In the genomic region with DNA sequence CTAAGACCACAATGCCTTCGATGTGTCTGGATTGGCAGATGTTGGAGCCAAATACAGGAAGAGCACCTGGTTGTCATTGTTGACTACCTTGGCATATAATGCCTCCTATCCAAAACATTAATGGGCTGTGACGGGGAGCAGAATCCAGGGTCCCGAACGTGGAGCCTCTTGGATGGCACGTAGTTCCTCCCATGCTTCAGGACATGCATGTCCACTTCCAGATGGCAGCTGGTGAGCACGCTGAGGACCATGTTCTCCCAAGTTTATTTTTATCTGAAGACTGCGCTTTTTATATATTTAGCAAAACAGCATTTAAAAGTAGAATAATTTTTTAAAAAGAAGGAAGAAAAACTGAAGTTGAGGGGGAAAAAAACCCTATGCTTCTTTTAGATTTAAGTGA, we compare ENCODE assay signal across 27 mouse cellular contexts.
"Had no signal": no experiment of that assay in that cellular context is flagged by ENCODE, and none has a peak within 500 bp of the region (broad histone marks: within the 10 kb centered on the region; RNA-seq: fewer than 3 reads in every experiment).

No protein-coding gene starts in this region.

- H3K9ac ChIP-seq: forebrain, postnatal 0 days; hindbrain, embryonic 12.5 days; hindbrain, embryonic 14.5 days; intestine, embryonic 15.5 days; limb, embryonic 12.5 days; liver, embryonic 13.5 days; liver, embryonic 15.5 days had no signal

- DNase-seq: forebrain, postnatal 0 days; gastrocnemius, postnatal 14 days; gastrocnemius, postnatal 36 days; heart, adult 11 months; heart, adult 2 months; heart, postnatal 10 days; heart, postnatal 4 days; kidney, adult 18-20 months; kidney, adult 8-10 months; kidney, postnatal 14 days; kidney, postnatal 4 days; layer of hippocampus, adult 9-11 months; liver; liver, embryonic 13.5 days had no signal

- H3K36me3 ChIP-seq: hindbrain, embryonic 10.5 days; hindbrain, embryonic 12.5 days; intestine, embryonic 15.5 days; limb, embryonic 10.5 days; limb, embryonic 12.5 days; liver, embryonic 13.5 days; liver, embryonic 15.5 days had no signal

- ATAC-seq: forebrain, postnatal 0 days; hindbrain, embryonic 16.5 days; inflammation-experienced regulatory T-cells, adult 6 months; intestine, embryonic 15.5 days; intestine, postnatal 0 days had no signal

- H3K4me1 ChIP-seq: intestine, embryonic 15.5 days; limb, embryonic 12.5 days; liver, embryonic 13.5 days; liver, embryonic 15.5 days had no signal

- H3K9me3 ChIP-seq: hindbrain, embryonic 10.5 days; hindbrain, embryonic 12.5 days; intestine, embryonic 15.5 days; limb, embryonic 10.5 days; limb, embryonic 12.5 days; liver, embryonic 13.5 days; liver, embryonic 15.5 days had no signal

- H3K4me3 ChIP-seq: heart, adult 2 months; hindbrain, embryonic 10.5 days; hindbrain, embryonic 12.5 days; intestine, embryonic 15.5 days; limb, embryonic 10.5 days; limb, embryonic 12.5 days; liver, embryonic 13.5 days; liver, embryonic 15.5 days had no signal

- H3K27ac ChIP-seq: heart, adult 2 months; hindbrain, embryonic 10.5 days; hindbrain, embryonic 12.5 days; hindbrain, embryonic 14.5 days; intestine, embryonic 15.5 days; kidney, postnatal 0 days; limb, embryonic 10.5 days; limb, embryonic 12.5 days; liver, embryonic 13.5 days; liver, embryonic 15.5 days had no signal

- H3K4me2 ChIP-seq: heart, embryonic 11.5 days; hindbrain, embryonic 12.5 days; hindbrain, embryonic 14.5 days; intestine, embryonic 15.5 days; limb, embryonic 12.5 days; liver, embryonic 11.5 days; liver, embryonic 13.5 days; liver, embryonic 15.5 days had no signal

- H3K27me3 ChIP-seq: hindbrain, embryonic 12.5 days; intestine, embryonic 15.5 days; limb, embryonic 12.5 days; liver, embryonic 13.5 days; liver, embryonic 15.5 days had no signal
